Mouse (Mus musculus) forebrain, embryonic 14.5 days (tissue): ENCODE measurements at regions not wholly inside any gene's neighbourhood (a gene's known extent, or its start where the extent isn't known, plus 50 kb on each side); places are given as distances from the start of the nearest gene placed in this dataset.

Experiments
- ATAC-seq: fragments of 200-750 bp; cut with Nextera tagmentation; 2 replicates; pipeline ENCODE4 v1.8.0; 2017; ENCODE audit warnings: mild to moderate bottlenecking, moderate library complexity
- DNase-seq: peaks from one replicate; pipeline ENCODE4 v3.0.0-alpha.2; 2015; ENCODE audit warnings: low spot score
- H3K27ac ChIP-seq: fragments of 300-500 bp; sonication (generic); 2 replicates; pipeline ENCODE4 v1.5.1; 2014; ENCODE audit warnings: low read depth, mild to moderate bottlenecking, control low read depth, low read length, moderate library complexity
- H3K27me3 ChIP-seq: fragments of 300-500 bp; sonication (generic); replicated peaks from 2 replicates; pipeline ENCODE4 v1.6.1; 2014; ENCODE audit warnings: low read length, control low read depth, mixed read lengths; ENCODE audit not compliant: control insufficient read depth, insufficient read depth
- H3K36me3 ChIP-seq: fragments of 300-500 bp; sonication (generic); 2 replicates; pipeline ENCODE4 v1.6.1; 2014; ENCODE audit warnings: low read length, control low read depth; ENCODE audit not compliant: control insufficient read depth, insufficient read depth
- H3K4me1 ChIP-seq: fragments of 300-500 bp; sonication (generic); 2 replicates; pipeline ENCODE4 v1.6.1; 2014; ENCODE audit warnings: antibody characterized with exemption, low read length, control low read depth; ENCODE audit not compliant: control insufficient read depth, insufficient read depth
- H3K4me2 ChIP-seq: fragments of 300-500 bp; sonication (generic); 2 replicates; pipeline ENCODE4 v1.6.1; 2014; ENCODE audit warnings: mild to moderate bottlenecking, control low read depth, low read length
- H3K4me3 ChIP-seq: fragments of 300-500 bp; sonication (generic); 2 replicates; pipeline ENCODE4 v1.5.1; 2014; ENCODE audit warnings: low read depth, low read length, control low read depth
- H3K9ac ChIP-seq: fragments of 300-500 bp; sonication (generic); 2 replicates; pipeline ENCODE4 v1.6.1; 2014; ENCODE audit warnings: mild to moderate bottlenecking, low read length, control low read depth, moderate library complexity
- H3K9me3 ChIP-seq: fragments of 300-500 bp; sonication (generic); replicated peaks from 2 replicates; pipeline ENCODE4 v1.6.1; 2016; ENCODE audit warnings: low read length, control low read depth, mixed read lengths; ENCODE audit not compliant: control insufficient read depth
- WGBS: fragments of 180-500 bp; shearing (Covaris S2); extraction: QIAGEN DNeasy Blood & Tissue Kit; methylation state at CpG from one replicate; pipeline ENCODE4 v1.1.7; 2014; 5-methylcytosine and 5-hydroxymethylcytosine counted together

GRCm38 (mm10) chr14:82998135-82998534 lies 1445.2 kb upstream of the Pcdh17 start:
- peak; percentile 10 for DNase-seq
- Histone ChIP-seq H3K36me3 (no peaks in the 10 kb centered on the region), H3K9me3 (no peaks in the 10 kb centered on the region), H3K27me3 (no peaks in the 10 kb centered on the region), H3K4me1 (no peaks in the 10 kb centered on the region), H3K4me3 (no peak overlapping the region), H3K27ac (no peak overlapping the region), H3K9ac (no peak overlapping the region), H3K4me2 (no peak overlapping the region)
- ATAC-seq, result no peak
- 58% methylated on average over 1 of the region's 1 CpGs for WGBS

- WGBS, result 92% methylated on average over 2 of the region's 2 CpGs
- DNase-seq (no peak), ATAC-seq (no peak)
- Histone ChIP-seq H3K27ac (no peak overlapping the region), H3K4me3 (no peak overlapping the region), H3K4me1 (no peaks in the 10 kb centered on the region), H3K27me3 (no peaks in the 10 kb centered on the region), H3K9ac (no peak overlapping the region), H3K9me3 (no peaks in the 10 kb centered on the region), H3K4me2 (no peak overlapping the region), H3K36me3 (no peaks in the 10 kb centered on the region)
Observed at GRCm38 (mm10) chr14:83002178-83002911, 1441.0 kb upstream of the Pcdh17 start.

DNA sequence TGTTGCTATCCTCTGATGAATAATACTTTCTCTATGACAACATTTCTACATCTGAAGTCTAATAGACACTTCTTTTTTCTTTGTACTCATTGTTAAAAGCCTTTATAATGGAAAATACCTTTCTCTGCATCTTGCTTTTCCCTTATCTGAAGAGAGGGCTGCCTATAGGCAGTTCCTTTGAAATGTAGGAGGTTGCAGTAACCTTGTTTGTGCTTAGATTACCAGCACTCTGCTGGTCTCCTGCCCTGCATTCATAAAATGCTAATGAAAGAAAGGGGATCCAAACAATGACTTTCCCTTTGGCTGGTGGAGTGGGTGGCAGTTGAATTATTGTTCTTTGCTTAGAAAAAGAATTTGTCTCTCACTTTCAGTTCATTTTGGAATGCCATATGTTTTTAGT lies 1434.8 kb upstream of the Pcdh17 start:
- H3K9ac ChIP-seq, result no peak overlapping the region
- H3K36me3 ChIP-seq, result no peaks in the 10 kb centered on the region
- no peaks in the 10 kb centered on the region for H3K9me3 ChIP-seq
- no peak overlapping the region for H3K27ac ChIP-seq
- H3K4me2 ChIP-seq, result no peak overlapping the region
- peak; percentile 4 for DNase-seq
- no peaks in the 10 kb centered on the region for H3K4me1 ChIP-seq
- no peak for ATAC-seq
- H3K4me3 ChIP-seq, result no peak overlapping the region
- H3K27me3 ChIP-seq, result no peaks in the 10 kb centered on the region

GRCm38 (mm10) chr14:83021886-83022285 lies 1421.5 kb upstream of the Pcdh17 start:
- Histone ChIP-seq H3K27ac (no peak overlapping the region), H3K4me1 (no peaks in the 10 kb centered on the region), H3K4me3 (no peak overlapping the region), H3K4me2 (no peak overlapping the region), H3K9me3 (no peaks in the 10 kb centered on the region), H3K9ac (no peak overlapping the region), H3K27me3 (no peaks in the 10 kb centered on the region), H3K36me3 (no peaks in the 10 kb centered on the region)
- ATAC-seq (no peak), DNase-seq (peak; percentile 50)
